Mouse (Mus musculus) kidney, adult 2 months (tissue): ENCODE measurements around the gene Pxt1. TPM values are rescaled to one million over a fixed set of nuclear protein-coding genes. Genes with fewer than 3 reads are reported as not detected.

Source experiments
- DNase-seq: peaks from one replicate; pipeline ENCODE4 v3.0.0; 2021
- H3K27ac ChIP-seq: fragments of 200-500 bp; 2 replicates; pipeline ENCODE4 v1.5.1; 2012; ENCODE audit warnings: low read depth, low read length, control low read depth, inconsistent platforms; ENCODE audit not compliant: insufficient read depth
- H3K27me3 ChIP-seq: fragments of 200-500 bp; replicated peaks from 2 replicates; pipeline ENCODE4 v1.6.1; 2012; ENCODE audit warnings: mild to moderate bottlenecking, moderate library complexity, low read length, inconsistent platforms; ENCODE audit not compliant: control insufficient read depth, insufficient read depth
- H3K36me3 ChIP-seq: fragments of 200-500 bp; 2 replicates; pipeline ENCODE4 v1.6.1; 2012; ENCODE audit warnings: mild to moderate bottlenecking, moderate library complexity, low read length, inconsistent platforms; ENCODE audit not compliant: control insufficient read depth, insufficient read depth
- H3K4me1 ChIP-seq: fragments of 200-500 bp; 2 replicates; pipeline ENCODE4 v1.6.1; 2011; ENCODE audit warnings: low read length; ENCODE audit not compliant: control insufficient read depth, insufficient read depth
- H3K4me3 ChIP-seq: fragments of 200-500 bp; 2 replicates; pipeline ENCODE4 v1.5.1; 2011; ENCODE audit warnings: mild to moderate bottlenecking, low read depth, low read length, control low read depth; ENCODE audit not compliant: insufficient read depth
- CTCF ChIP-seq: fragments of 200-500 bp; conservative IDR thresholded peaks from 2 replicates; pipeline ENCODE4 v1.5.1; 2011; ENCODE audit warnings: low read depth, mild to moderate bottlenecking, control low read depth, low read length, moderate library complexity, mixed read lengths; ENCODE audit not compliant: insufficient read depth, insufficient read length
- POLR2A ChIP-seq: fragments of 200-500 bp; IDR thresholded peaks from one replicate; pipeline ENCODE4 v1.6.1; 2011; ENCODE audit warnings: low read depth, low read length, control low read depth
- WGBS: fragments of 180-500 bp; shearing (Covaris S2); methylation state at CpG from one replicate; pipeline ENCODE4 v1.1.7; 2018; 5-methylcytosine and 5-hydroxymethylcytosine counted together
- polyA plus RNA-seq: library from polyadenylated mRNA; depleted of rRNA; stranded (reverse); fragments of >200 nt; gene quantifications from 2 replicates; pipeline ENCODE4 v1.2.3, GENCODE M21; 2012

The Pxt1 gene
- polyA plus RNA-seq, 1 experiment = 0.13 TPM

DNA sequence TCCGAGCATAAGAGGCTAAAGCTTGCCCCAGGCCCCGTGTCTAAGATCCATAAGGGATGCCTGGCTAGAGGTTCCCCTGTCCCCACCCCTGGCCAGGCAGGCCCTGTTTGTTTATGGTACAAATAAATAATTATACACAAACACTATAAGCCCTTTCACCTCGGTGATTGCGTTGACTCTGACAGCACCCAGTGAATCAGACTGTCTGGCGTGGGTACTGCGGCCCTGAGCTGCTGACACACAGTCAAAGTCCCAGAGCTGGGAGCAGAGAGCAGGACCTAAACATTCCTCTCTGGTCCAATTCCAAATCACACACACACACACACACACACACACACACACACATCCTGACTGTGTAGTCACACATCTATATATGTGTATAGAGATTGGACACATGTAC is 29.7 kb downstream of the Pxt1 start:
- no peak for TF ChIP-seq POLR2A
- no peak for TF ChIP-seq CTCF
- Histone ChIP-seq H3K36me3 (no peaks in the 10 kb centered on the region), H3K27me3 (no peaks in the 10 kb centered on the region), H3K4me3 (no peak overlapping the region), H3K4me1 (peaks cover 7% of the 10 kb centered on the region; the same call in 1 of the 2 replicates), H3K27ac (no peak overlapping the region)
- 69% methylated on average over 6 of the region's 6 CpGs for WGBS
- no peak for DNase-seq

GRCm38 (mm10) chr17:28913200-28913599 is 30.4 kb downstream of the Pxt1 start:
- peak; percentile 89 for DNase-seq
- no peak overlapping the region for H3K27ac ChIP-seq

DNA sequence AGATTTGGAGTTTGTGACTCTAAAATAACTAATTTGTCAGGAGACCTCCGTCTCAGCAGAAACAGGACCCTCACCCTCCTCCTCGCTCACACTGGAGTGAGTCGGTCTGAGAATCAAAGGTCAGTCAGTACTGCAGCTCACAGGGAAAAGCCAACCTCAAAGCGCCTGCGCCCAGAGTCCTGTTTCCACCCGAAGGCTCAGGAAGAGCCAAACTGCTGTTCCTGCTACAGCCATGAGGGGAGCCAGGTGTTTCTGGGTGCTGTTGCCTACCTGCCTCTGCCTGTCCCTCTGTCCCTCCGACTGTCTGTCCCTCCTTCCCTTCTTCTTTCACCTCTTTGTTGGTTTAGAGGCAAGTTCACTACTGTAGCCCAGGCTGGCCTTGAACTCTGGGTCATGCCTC is 33.5 kb downstream of the Pxt1 start:
- H3K4me3 ChIP-seq = no peak overlapping the region
- H3K4me1 ChIP-seq = peaks cover 7% of the 10 kb centered on the region; the same call in 1 of the 2 replicates
- TF ChIP-seq CTCF (peak; percentile 51), POLR2A (no peak)
- H3K36me3 ChIP-seq = no peaks in the 10 kb centered on the region
- H3K27me3 ChIP-seq = no peaks in the 10 kb centered on the region; the same call in 1 of the 2 replicates
- H3K27ac ChIP-seq = no peak overlapping the region
- DNase-seq = peak; percentile 78
- WGBS = 59% methylated on average over 7 of the region's 7 CpGs

More at GRCm38 (mm10) chr17:28913200-28913599, 30.4 kb downstream of the Pxt1 start:
- peaks cover 7% of the 10 kb centered on the region; the same call in 1 of the 2 replicates for H3K4me1 ChIP-seq
- no peaks in the 10 kb centered on the region for H3K36me3 ChIP-seq
- H3K27me3 ChIP-seq = no peaks in the 10 kb centered on the region; the same call in 1 of the 2 replicates
- H3K4me3 ChIP-seq = no peak overlapping the region
- WGBS = 28% methylated on average over 5 of the region's 5 CpGs
- TF ChIP-seq CTCF (no peak), POLR2A (no peak)

DNA sequence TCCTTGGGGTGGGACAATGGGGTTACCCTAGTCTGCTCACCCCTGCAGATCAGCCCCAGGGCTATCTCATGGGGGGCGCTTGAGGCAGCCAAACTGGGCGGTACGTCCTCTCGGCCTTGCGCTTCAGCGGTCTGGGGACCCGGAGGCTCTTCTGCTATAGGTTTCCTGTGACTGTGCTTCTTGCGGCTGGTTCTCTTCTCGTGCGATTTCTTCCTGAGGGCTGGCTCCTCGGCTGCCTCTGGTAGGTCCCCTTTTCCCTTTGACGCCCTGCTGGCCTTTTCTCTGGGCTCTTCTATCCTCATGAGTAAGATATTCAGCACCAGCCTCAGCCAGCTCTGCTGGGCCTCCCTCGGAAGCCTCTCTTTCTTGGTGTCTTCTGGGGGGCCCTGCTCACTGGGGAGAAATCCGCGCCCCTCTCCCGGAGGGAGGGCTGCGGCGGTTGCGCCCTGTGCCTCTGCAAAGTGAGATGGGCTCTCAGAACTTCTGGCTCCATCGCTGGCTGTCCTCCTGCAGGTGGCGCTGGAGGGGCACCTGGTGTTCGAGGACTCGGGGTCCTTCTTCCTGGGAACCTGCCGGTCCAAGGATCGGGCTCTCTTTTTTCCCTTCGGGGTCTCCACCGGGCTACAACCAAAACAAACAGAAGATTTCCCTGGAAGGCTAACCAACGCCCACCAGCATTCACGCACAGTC is 34.2 kb downstream of the Pxt1 start:
- DNase-seq = peak; percentile 65
- Histone ChIP-seq H3K36me3 (no peaks in the 10 kb centered on the region), H3K4me3 (no peak overlapping the region), H3K4me1 (peaks cover 7% of the 10 kb centered on the region; the same call in 1 of the 2 replicates), H3K27me3 (no peaks in the 10 kb centered on the region; the same call in 1 of the 2 replicates), H3K27ac (no peak overlapping the region)
- TF ChIP-seq CTCF = peak; percentile 59
- TF ChIP-seq POLR2A = no peak
- 11% methylated on average over 29 of the region's 29 CpGs for WGBS

GRCm38 (mm10) chr17:28907959-28908358 is 35.7 kb downstream of the Pxt1 start:
- TF ChIP-seq POLR2A (no peak), CTCF (no peak)
- WGBS = 62% methylated on average over 7 of the region's 7 CpGs
- H3K4me3 ChIP-seq = no peak overlapping the region
- no peaks in the 10 kb centered on the region; the same call in 1 of the 2 replicates for H3K27me3 ChIP-seq
- no peak overlapping the region for H3K27ac ChIP-seq
- DNase-seq = peak; percentile 15
- no peaks in the 10 kb centered on the region for H3K36me3 ChIP-seq
- peaks cover 2% of the 10 kb centered on the region; the same call in 1 of the 2 replicates for H3K4me1 ChIP-seq

GRCm38 (mm10) chr17:28905377-28905916 is 38.2 kb downstream of the Pxt1 start:
- 86% methylated on average over 13 of the region's 13 CpGs for WGBS
- H3K4me1 ChIP-seq = no peaks in the 10 kb centered on the region
- no peak for TF ChIP-seq POLR2A
- no peak for TF ChIP-seq CTCF

More at GRCm38 (mm10) chr17:28905377-28905916, 38.2 kb downstream of the Pxt1 start:
- H3K36me3 ChIP-seq = no peaks in the 10 kb centered on the region
- H3K27ac ChIP-seq = no peak overlapping the region
- DNase-seq = no peak
- H3K4me3 ChIP-seq = no peak overlapping the region
- H3K27me3 ChIP-seq = no peaks in the 10 kb centered on the region; the same call in 1 of the 2 replicates
